Comparison of ENCODE assay signal across 8 mouse cellular contexts in genomic region chr12:69653973-69654372, GRCm38 (mm10). TPM values are rescaled to one million over a fixed set of nuclear protein-coding genes. Genes with fewer than 3 reads are reported as not detected.
DNase-seq lines count a peak whose midpoint lies in the region; ATAC-seq lines count a peak whose summit lies in the region.
"Not testable (repeated sequence)": the region's sequence is repeated elsewhere in the genome, so short reads cannot be mapped to it uniquely, and the experiment has no call there.

No protein-coding gene starts in this region.

- H3K9me3 ChIP-seq in heart, embryonic 12.5 days (replicated peaks); intestine, embryonic 14.5 days (ENCODE audit: control insufficient read depth, low read length); liver, embryonic 12.5 days (replicated peaks); midbrain, embryonic 12.5 days: not testable (repeated sequence)

- H3K4me3 ChIP-seq in heart, embryonic 12.5 days; intestine, embryonic 14.5 days (ENCODE audit: low read depth, low read length); liver, embryonic 12.5 days; midbrain, embryonic 12.5 days: not testable (repeated sequence)

- not testable (repeated sequence) for H3K4me1 ChIP-seq in heart, embryonic 12.5 days (replicated peaks); intestine, embryonic 14.5 days (replicated peaks; ENCODE audit: control insufficient read depth, insufficient read depth, low read length); liver, embryonic 12.5 days; midbrain, embryonic 12.5 days

- H3K4me2 ChIP-seq in heart, embryonic 12.5 days; intestine, embryonic 14.5 days (ENCODE audit: low read length); liver, embryonic 12.5 days; midbrain, embryonic 12.5 days (replicated peaks): not testable (repeated sequence)

- peak; percentile 100 for ATAC-seq in erythroblast, adult 5-6 weeks (replicated peaks; ENCODE audit: low FRiP score, poor library complexity, severe bottlenecking)
- ATAC-seq in heart, embryonic 12.5 days (ENCODE audit: insufficient number of reproducible peaks, low FRiP score), result peak; percentile 84
- peak; percentile 81; the same call in 1 of the 2 replicates for ATAC-seq in intestine, embryonic 14.5 days (replicated peaks; ENCODE audit: low FRiP score, low TSS enrichment, low read depth)
- ATAC-seq in liver, embryonic 12.5 days, result peak; percentile 83
- peak; percentile 80 for ATAC-seq in midbrain, embryonic 12.5 days (ENCODE audit: low FRiP score, low read depth)

- H3K9ac ChIP-seq in heart, embryonic 12.5 days; intestine, embryonic 14.5 days (ENCODE audit: low read length); liver, embryonic 12.5 days; midbrain, embryonic 12.5 days (replicated peaks): not testable (repeated sequence)

- not testable (repeated sequence) for H3K27ac ChIP-seq in heart, embryonic 12.5 days (ENCODE audit: poor library complexity, severe bottlenecking); intestine, embryonic 14.5 days (ENCODE audit: low read depth); liver, embryonic 12.5 days; midbrain, embryonic 12.5 days (replicated peaks)

- H3K27me3 ChIP-seq in heart, embryonic 12.5 days (replicated peaks); intestine, embryonic 14.5 days (replicated peaks; ENCODE audit: control insufficient read depth, insufficient read depth, low read length); liver, embryonic 12.5 days (replicated peaks); midbrain, embryonic 12.5 days: not testable (repeated sequence)

- peaks cover 29% of the 10 kb centered on the region for H3K36me3 ChIP-seq in heart, embryonic 12.5 days
- peaks cover 23% of the 10 kb centered on the region for H3K36me3 ChIP-seq in intestine, embryonic 14.5 days (ENCODE audit: control insufficient read depth, insufficient read depth, low read length)
- H3K36me3 ChIP-seq in liver, embryonic 12.5 days, result peaks cover 17% of the 10 kb centered on the region
- H3K36me3 ChIP-seq in midbrain, embryonic 12.5 days, result peaks cover 22% of the 10 kb centered on the region

- peak; percentile 74 for DNase-seq in 3T3-L1 (ENCODE audit: low read depth, low spot score)
- peak; percentile 66 for DNase-seq in c-Kit-negative CD71-positive TER-119-positive erythroid progenitor cells, embryonic 14.5 days (ENCODE audit: low read depth, low spot score)
- DNase-seq in intestine, embryonic 14.5 days (ENCODE audit: low spot score), result peak; percentile 60
- peak; percentile 22 for DNase-seq in retina, embryonic 14.5 days (ENCODE audit: low spot score)

RNA-seq across cellular contexts. Expression of gene Sos2, which starts 27.7 kb away (rescaled TPM):
- 20.7 and 31.3 TPM in 2 replicates for total RNA-seq in erythroblast, adult 5-6 weeks (2015; ENCODE audit: low replicate concordance)
- total RNA-seq in erythroblast, adult 5-6 weeks (2017; ENCODE audit: low replicate concordance), result 13.5 and 14.3 TPM in 2 replicates
- 8.3 and 8.4 TPM in 2 replicates for polyA plus RNA-seq in heart, embryonic 12.5 days (2016; fragmentation: Nextera tagmentation; extraction: Ambion mirVana)
- 10.6 and 14.6 TPM in 2 replicates for polyA plus RNA-seq in intestine, embryonic 14.5 days (2014; fragmentation: Nextera tagmentation; extraction: Ambion mirVana)
- 4.9 and 5.2 TPM in 2 replicates for polyA plus RNA-seq in liver, embryonic 12.5 days (2016; fragmentation: Nextera tagmentation; extraction: Ambion mirVana)
- 12.1 and 12.4 TPM in 2 replicates for polyA plus RNA-seq in midbrain, embryonic 12.5 days (2016; fragmentation: Nextera tagmentation; extraction: Ambion mirVana)

Comparison
In these comparisons a context has a peak if more than half of its experiments do, and no peak if none do; other contexts are left out.
1. DNase-seq: peak in every context shown above with its lines; median percentile 74 in 3T3-L1; 66 in c-Kit-negative CD71-positive TER-119-positive erythroid progenitor cells, embryonic 14.5 days; 60 in intestine, embryonic 14.5 days; 22 in retina, embryonic 14.5 days.